Mouse (Mus musculus) CH12.LX (cell line): ENCODE measurements around the gene Defb47. TPM values are rescaled to one million over a fixed set of nuclear protein-coding genes. Genes with fewer than 3 reads are reported as not detected.

Experiments
- DNase-seq: peaks from one replicate; pipeline ENCODE4 v3.0.0-alpha.2; 2013; ENCODE audit errors: extremely low read depth
- H3K27ac ChIP-seq: 2 replicates; pipeline ENCODE4 v1.5.1; 2012; ENCODE audit warnings: low read depth, mild to moderate bottlenecking, control low read depth, moderate library complexity; ENCODE audit not compliant: insufficient read depth
- H3K27me3 ChIP-seq: replicated peaks from 2 replicates; pipeline ENCODE3; 2012; ENCODE audit warnings: inconsistent platforms
- H3K36me3 ChIP-seq, 2 experiments: replicated peaks in 1 of 2; 2 replicates each; pipeline versions ENCODE3 to v1.6.1; 2012; ENCODE audit warnings: inconsistent platforms in 1 of 2, low read length in 1 of 2, mild to moderate bottlenecking in 1 of 2, mixed read lengths in 1 of 2, moderate library complexity in 1 of 2; ENCODE audit not compliant: control insufficient read depth in 1 of 2, insufficient read depth in 1 of 2
- H3K4me1 ChIP-seq, 2 experiments: 2 replicates each; pipeline ENCODE4 v1.6.1; 2012; ENCODE audit warnings: inconsistent platforms in 1 of 2, moderate library complexity in 1 of 2; ENCODE audit not compliant: insufficient read depth in 2 of 2, control insufficient read depth in 1 of 2
- H3K4me2 ChIP-seq: 2 replicates; pipeline ENCODE4 v1.6.1; 2012; ENCODE audit warnings: low read depth, mild to moderate bottlenecking, control low read depth; ENCODE audit not compliant: poor library complexity, insufficient read depth, severe bottlenecking
- H3K4me3 ChIP-seq, 3 experiments: fragments of 150-350 bp in 1 of 3; sonication (generic) in 1 of 3; replicated peaks in 1 of 3; 2 replicates each; pipeline versions ENCODE3 to v1.5.1; 2011 to 2012; ENCODE audit warnings: low read depth in 2 of 3, low read length in 2 of 3, mild to moderate bottlenecking in 2 of 3, moderate library complexity in 2 of 3, control low read depth in 1 of 3, improper control_type of control experiment in 1 of 3, inconsistent platforms in 1 of 3, mixed read lengths in 1 of 3; ENCODE audit not compliant: poor library complexity in 1 of 3
- H3K79me2 ChIP-seq: replicated peaks from 2 replicates; pipeline ENCODE4 v1.6.1; 2012; ENCODE audit warnings: mild to moderate bottlenecking, moderate library complexity; ENCODE audit not compliant: control insufficient read depth, poor library complexity, insufficient read depth, severe bottlenecking; ENCODE audit errors: extremely low read depth
- H3K9ac ChIP-seq: 2 replicates; pipeline ENCODE4 v1.6.1; 2012; ENCODE audit warnings: low read depth, mild to moderate bottlenecking, control low read depth, moderate library complexity; ENCODE audit not compliant: insufficient read depth
- H3K9me3 ChIP-seq: replicated peaks from 2 replicates; pipeline ENCODE3; 2012; ENCODE audit warnings: low read length, inconsistent platforms, mixed read lengths
- BHLHE40 ChIP-seq: IDR thresholded peaks from 2 replicates; pipeline ENCODE4 v1.6.1; 2011; ENCODE audit warnings: mild to moderate bottlenecking, low read depth, low read length, improper control_type of control experiment
- CHD1 ChIP-seq: IDR thresholded peaks from 2 replicates; pipeline ENCODE4 v1.6.1; 2012; ENCODE audit warnings: low read depth, low read length, improper control_type of control experiment, inconsistent platforms
- CHD2 ChIP-seq: IDR thresholded peaks from 2 replicates; pipeline ENCODE4 v1.6.1; 2011; ENCODE audit warnings: low read length, improper control_type of control experiment
- E2F4 ChIP-seq: IDR thresholded peaks from 2 replicates; pipeline ENCODE4 v1.6.1; 2011; ENCODE audit warnings: low read depth, low read length, improper control_type of control experiment; ENCODE audit not compliant: insufficient replicate concordance
- ETS1 ChIP-seq: conservative IDR thresholded peaks from 2 replicates; pipeline ENCODE4 v1.6.1; 2012; ENCODE audit warnings: low read depth, mild to moderate bottlenecking, inconsistent platforms, low read length, improper control_type of control experiment, moderate library complexity
- GABPA ChIP-seq: IDR thresholded peaks from 2 replicates; pipeline ENCODE4 v1.6.1; 2012; ENCODE audit warnings: low read depth, low read length, improper control_type of control experiment, inconsistent platforms; ENCODE audit not compliant: insufficient replicate concordance
- HCFC1 ChIP-seq: IDR thresholded peaks from 2 replicates; pipeline ENCODE4 v1.6.1; 2012; ENCODE audit warnings: low read depth, mild to moderate bottlenecking, inconsistent platforms, low read length, improper control_type of control experiment
- IRF4 ChIP-seq: IDR thresholded peaks from 2 replicates; pipeline ENCODE4 v1.6.1; 2014; ENCODE audit warnings: low read depth, mild to moderate bottlenecking, inconsistent platforms, low read length, improper control_type of control experiment
- JUN ChIP-seq: IDR thresholded peaks from 2 replicates; pipeline ENCODE4 v1.6.1; 2011; ENCODE audit warnings: low read depth, mild to moderate bottlenecking, low read length, improper control_type of control experiment, moderate library complexity; ENCODE audit not compliant: insufficient read depth
- JUND ChIP-seq: conservative IDR thresholded peaks from 2 replicates; pipeline ENCODE4 v1.6.1; 2011; ENCODE audit warnings: low read depth, low read length, improper control_type of control experiment
- KAT2A ChIP-seq: IDR thresholded peaks from 2 replicates; pipeline ENCODE4 v1.6.1; 2012; ENCODE audit warnings: low read length, improper control_type of control experiment, inconsistent platforms; ENCODE audit not compliant: insufficient replicate concordance
- MAZ ChIP-seq: IDR thresholded peaks from 2 replicates; pipeline ENCODE4 v1.6.1; 2012; ENCODE audit warnings: low read depth, mild to moderate bottlenecking, inconsistent platforms, low read length, improper control_type of control experiment, moderate library complexity
- MYC ChIP-seq: IDR thresholded peaks from 2 replicates; pipeline ENCODE4 v1.6.1; 2011; ENCODE audit warnings: low read depth, mild to moderate bottlenecking, improper control_type of control experiment, low read length
- NRF1 ChIP-seq: IDR thresholded peaks from 2 replicates; pipeline ENCODE4 v1.6.1; 2014; ENCODE audit warnings: low read depth, mild to moderate bottlenecking, inconsistent platforms, low read length, improper control_type of control experiment, moderate library complexity
- PAX5 ChIP-seq: IDR thresholded peaks from 2 replicates; pipeline ENCODE4 v1.6.1; 2012; ENCODE audit warnings: low read length, inconsistent platforms, mixed read lengths
- POLR2A ChIP-seq: IDR thresholded peaks from 2 replicates; pipeline ENCODE4 v1.6.1; 2011; ENCODE audit warnings: low read depth, mild to moderate bottlenecking, improper control_type of control experiment, low read length
- RAD21 ChIP-seq: IDR thresholded peaks from 2 replicates; pipeline ENCODE4 v1.6.1; 2011; ENCODE audit warnings: low read depth, mild to moderate bottlenecking, low read length, improper control_type of control experiment, moderate library complexity
- SIN3A ChIP-seq: IDR thresholded peaks from 2 replicates; pipeline ENCODE4 v1.6.1; 2012; ENCODE audit warnings: low read length, improper control_type of control experiment, inconsistent platforms
- TBP ChIP-seq: conservative IDR thresholded peaks from 2 replicates; pipeline ENCODE4 v1.6.1; 2011; ENCODE audit warnings: low read depth, low read length, improper control_type of control experiment
- TCF12 ChIP-seq: IDR thresholded peaks from 2 replicates; pipeline ENCODE4 v1.6.1; 2014; ENCODE audit warnings: low read depth, mild to moderate bottlenecking, inconsistent platforms, low read length, improper control_type of control experiment
- UBTF ChIP-seq: IDR thresholded peaks from 2 replicates; pipeline ENCODE4 v1.6.1; 2012; ENCODE audit warnings: low read depth, mild to moderate bottlenecking, inconsistent platforms, low read length, improper control_type of control experiment, moderate library complexity
- USF1 ChIP-seq: IDR thresholded peaks from 2 replicates; pipeline ENCODE4 v1.6.1; 2014; ENCODE audit warnings: low read depth, mild to moderate bottlenecking, inconsistent platforms, low read length, improper control_type of control experiment
- ZC3H11A ChIP-seq: IDR thresholded peaks from 2 replicates; pipeline ENCODE4 v1.6.1; 2012; ENCODE audit warnings: low read depth, mild to moderate bottlenecking, inconsistent platforms, low read length, improper control_type of control experiment
- ZKSCAN1 ChIP-seq: IDR thresholded peaks from 2 replicates; pipeline ENCODE4 v1.6.1; 2012; ENCODE audit warnings: low read depth, inconsistent platforms, low read length, improper control_type of control experiment, borderline replicate concordance
- ZNF384 ChIP-seq: IDR thresholded peaks from 2 replicates; pipeline ENCODE4 v1.6.1; 2012; ENCODE audit warnings: low read depth, low read length, improper control_type of control experiment, inconsistent platforms
- dilution Hi-C: fragments of 300-500 bp; cut with MboI; formaldehyde crosslinking; loops from 2 replicates; pipeline ENCODE4 v1.14.3; 2020; ENCODE audit warnings: low sequenced_read_pairs; ENCODE audit not compliant: extremely low pct_unique_long_range_greater_than_20kb, extremely low pct_ligation_motif_present
- in situ Hi-C: fragments of 300-500 bp; cut with MboI; formaldehyde crosslinking; loops from 3 replicates; pipeline ENCODE4 v1.14.3; 2019; ENCODE audit warnings: low sequenced_read_pairs, low pct_ligation_motif_present, low pct_unique_long_range_greater_than_20kb, mixed read lengths
- polyA plus RNA-seq: library from polyadenylated mRNA; unstranded; fragments of >175 nt; gene quantifications from 2 replicates; pipeline ENCODE4 v1.2.1, GENCODE M21; 2012; ENCODE audit warnings: low read depth; ENCODE audit not compliant: insufficient read length
- total RNA-seq, 2 experiments: library from RNA; depleted of rRNA; stranded (reverse); fragments of 300-350 nt in 1 of 2; fragments of >200 nt in 1 of 2; gene quantifications; 2 replicates each; pipeline ENCODE4 v1.2.3; 2012 to 2014

Gene Defb47
- total and polyA plus RNA-seq, 3 experiments, result not detected

GRCm38 (mm10) chr14:63014667-63015066 lies 16.8 kb downstream of the Defb47 start:
- H3K36me3 ChIP-seq, result no peaks in the 10 kb centered on the region
- H3K27ac ChIP-seq, result no peak overlapping the region
- H3K4me1 ChIP-seq, result peaks cover 0 to 3% of the 10 kb centered on the region in 2 experiments; a peak in 1 of 4 replicates
- dilution Hi-C loops, result no loop called here
- no peak overlapping the region for H3K4me3 ChIP-seq
- DNase-seq, result no peak
- no peaks in the 10 kb centered on the region for H3K79me2 ChIP-seq
- TF ChIP-seq TBP (no peak), MAZ (no peak), RAD21 (no peak), HCFC1 (no peak), IRF4 (no peak), TCF12 (no peak), CHD1 (no peak), USF1 (no peak), NRF1 (no peak), JUN (no peak), JUND (no peak), E2F4 (no peak), KAT2A (no peak), PAX5 (no peak), ZKSCAN1 (no peak), MYC (no peak), ZNF384 (no peak), ETS1 (no peak), SIN3A (no peak), CHD2 (no peak)
- peaks cover 5% of the 10 kb centered on the region for H3K9me3 ChIP-seq
- no peaks in the 10 kb centered on the region for H3K27me3 ChIP-seq
- no peak overlapping the region for H3K4me2 ChIP-seq
- no peak overlapping the region for H3K9ac ChIP-seq
- in situ Hi-C loops, result no loop called here

GRCm38 (mm10) chr14:63020524-63021156 lies 22.8 kb downstream of the Defb47 start:
- H3K4me2 ChIP-seq, result no peak overlapping the region
- H3K27ac ChIP-seq, result no peak overlapping the region
- peaks cover 0 to 7% of the 10 kb centered on the region in 2 experiments; a peak in 1 of 4 replicates for H3K4me1 ChIP-seq
- H3K79me2 ChIP-seq, result no peaks in the 10 kb centered on the region
- DNase-seq, result no peak
- no peaks in the 10 kb centered on the region for H3K27me3 ChIP-seq
- no peaks in the 10 kb centered on the region for H3K9me3 ChIP-seq
- dilution Hi-C loops, result no loop called here
- TF ChIP-seq UBTF (no peak), GABPA (no peak), BHLHE40 (no peak), ZKSCAN1 (no peak), NRF1 (no peak), ZC3H11A (no peak), POLR2A (no peak)
- no peaks in the 10 kb centered on the region for H3K36me3 ChIP-seq
- in situ Hi-C loops, result no loop called here
- H3K4me3 ChIP-seq, result no peak overlapping the region
- no peak overlapping the region for H3K9ac ChIP-seq
